Mouse (Mus musculus): ENCODE measurements at regions not wholly inside any gene's neighbourhood (a gene's known extent, or its start where the extent isn't known, plus 50 kb on each side); places are given as distances from the start of the nearest gene placed in this dataset.
A peak's percentile ranks its signal among the peaks of the same experiment; 100 is the strongest.
"Not testable (repeated sequence)": the region's sequence is repeated elsewhere in the genome, so short reads cannot be mapped to it uniquely, and the experiment has no call there.

DNA sequence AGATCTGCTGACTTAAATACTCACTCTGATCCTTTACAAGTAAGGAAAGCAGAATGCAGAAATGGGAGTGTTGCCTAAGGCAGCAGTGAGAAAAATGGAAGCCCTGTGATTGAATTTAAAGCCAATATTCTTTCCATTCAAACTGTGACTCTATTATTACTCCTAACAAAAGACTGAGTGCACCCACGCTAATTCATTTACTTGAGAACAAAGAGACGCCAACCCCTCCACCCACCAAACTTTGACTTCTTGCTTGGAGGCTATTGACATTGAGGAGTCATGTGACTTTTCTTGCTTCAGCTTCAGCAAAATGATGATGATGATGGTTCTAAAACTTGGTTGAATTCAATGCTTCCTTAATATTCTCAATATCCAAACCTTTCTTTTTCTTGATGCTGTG is 245.6 kb downstream of the Enc1 start:
- no peak for DNase-seq (ENCODE audit: low read depth)

DNA sequence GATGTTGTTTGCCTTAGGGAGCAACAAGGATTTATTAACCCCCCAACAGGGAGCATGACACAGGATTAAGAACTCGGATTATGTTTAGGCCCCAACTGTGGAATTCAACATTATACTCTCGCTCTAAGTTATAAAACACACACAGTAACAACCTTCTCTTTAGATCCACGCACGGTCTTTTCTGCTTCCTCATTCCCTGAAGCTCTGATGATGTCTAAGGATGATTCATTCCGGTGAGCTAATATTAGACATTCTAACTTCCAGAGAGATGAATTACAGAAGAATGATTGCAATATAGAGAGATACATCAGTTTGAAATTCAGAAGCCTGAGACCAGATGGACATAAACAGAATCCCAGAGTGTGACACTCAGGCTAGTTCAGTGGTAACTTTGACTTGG is 245.0 kb downstream of the Enc1 start:
- DNase-seq (ENCODE audit: low read depth): no peak

DNA sequence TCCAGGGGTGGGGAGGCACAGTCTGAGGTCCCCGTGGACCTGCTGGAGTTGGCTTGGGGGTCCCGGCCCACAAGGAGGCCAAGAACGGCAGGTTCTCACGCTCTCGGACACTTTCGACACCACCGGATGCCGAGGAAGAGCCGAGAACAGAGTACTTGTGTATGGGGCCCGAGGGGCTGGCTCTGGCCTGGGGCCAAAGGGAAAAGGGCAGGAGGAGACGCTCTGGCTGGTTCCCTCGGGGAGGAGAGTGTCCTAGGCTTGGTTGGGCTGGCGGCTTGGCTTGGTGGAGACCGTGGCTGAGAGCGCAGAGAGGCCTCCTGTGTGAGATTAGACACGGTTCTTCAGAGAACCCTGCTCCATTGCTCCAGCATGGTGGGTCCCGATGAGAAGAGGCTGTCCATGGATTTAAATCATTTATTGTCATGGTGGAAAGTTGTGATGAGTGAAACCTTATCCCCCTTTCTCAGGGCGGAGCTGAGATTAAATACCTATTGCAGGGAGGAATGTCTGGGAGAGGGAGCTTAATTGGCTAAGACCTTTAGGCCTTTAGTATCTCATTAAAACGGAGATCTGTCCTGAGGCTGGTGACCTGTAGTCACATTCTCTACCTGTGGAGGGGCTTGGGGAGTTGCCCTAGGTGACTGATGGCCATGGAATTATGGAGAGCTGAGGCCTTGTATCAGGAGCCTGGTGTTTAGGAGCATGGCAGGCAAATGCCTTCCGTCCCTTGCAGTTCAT is 244.1 kb downstream of the Enc1 start:
- no peak for DNase-seq (ENCODE audit: low read depth)

DNA sequence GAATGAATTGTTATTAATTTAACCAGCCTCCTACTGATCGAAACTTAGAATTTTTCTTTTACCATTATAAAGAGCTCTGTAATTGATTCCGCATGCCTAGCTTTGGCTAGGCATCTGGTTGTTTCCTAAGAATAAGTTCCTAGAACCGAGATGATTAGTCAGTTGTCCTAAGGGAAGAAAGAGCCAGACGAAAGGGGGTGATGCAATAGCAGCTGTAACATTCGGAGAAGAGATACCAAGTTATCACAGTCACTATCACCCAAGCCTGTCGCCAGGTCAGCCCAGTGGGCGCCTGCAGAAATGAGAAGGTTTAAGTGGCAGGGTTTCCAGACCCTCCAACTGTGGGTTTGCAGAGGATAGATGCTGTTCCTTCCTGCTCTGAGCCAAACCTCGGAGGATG is 242.8 kb downstream of the Enc1 start:
- DNase-seq (ENCODE audit: low read depth): peak; percentile 54

DNA sequence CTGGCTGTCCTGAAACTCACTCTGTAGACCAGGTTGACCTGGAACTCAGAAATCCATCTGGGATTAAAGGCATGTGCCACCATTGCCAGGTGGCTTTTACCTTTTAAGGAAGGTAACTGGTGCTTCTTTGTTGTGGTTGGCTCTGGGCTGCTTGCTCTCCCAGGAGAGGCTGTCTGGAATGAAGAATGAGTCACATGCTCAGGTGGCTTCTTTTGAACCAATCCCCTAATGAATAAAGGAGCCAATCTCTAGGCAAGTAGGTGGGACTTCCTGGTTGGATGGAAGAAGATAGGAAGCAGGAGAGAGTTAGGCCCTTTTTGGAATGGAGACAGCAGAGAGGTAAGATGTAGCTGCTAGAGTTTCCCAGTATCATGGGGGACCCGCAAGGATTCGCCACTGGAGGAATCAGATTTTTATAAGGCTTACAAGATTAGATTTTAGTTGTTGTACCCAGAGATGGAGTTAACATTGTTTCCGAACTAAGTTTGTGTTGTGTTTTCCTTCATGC is 241.6 kb downstream of the Enc1 start:
- no peak for DNase-seq (ENCODE audit: low read depth)

DNA sequence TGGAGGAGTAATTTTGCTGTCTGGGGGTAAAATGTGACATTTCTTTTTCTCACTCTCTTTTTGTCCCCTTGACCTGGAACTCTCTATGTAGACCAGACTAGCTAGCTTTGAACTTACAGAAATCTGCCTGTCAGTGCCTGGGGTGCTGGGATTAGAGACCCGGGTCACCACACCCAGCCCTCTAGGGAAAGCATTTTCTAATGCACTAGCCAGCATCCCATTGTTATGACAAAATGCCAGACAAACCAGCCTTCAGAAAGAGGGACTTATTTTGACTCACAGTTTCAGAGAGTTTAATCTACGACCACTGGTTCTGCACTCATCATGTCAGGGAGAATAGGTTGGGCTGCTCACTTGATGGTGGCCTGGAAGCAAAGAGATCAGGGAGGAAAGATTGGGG is 240.4 kb downstream of the Enc1 start:
- DNase-seq (ENCODE audit: low read depth): no peak

DNA sequence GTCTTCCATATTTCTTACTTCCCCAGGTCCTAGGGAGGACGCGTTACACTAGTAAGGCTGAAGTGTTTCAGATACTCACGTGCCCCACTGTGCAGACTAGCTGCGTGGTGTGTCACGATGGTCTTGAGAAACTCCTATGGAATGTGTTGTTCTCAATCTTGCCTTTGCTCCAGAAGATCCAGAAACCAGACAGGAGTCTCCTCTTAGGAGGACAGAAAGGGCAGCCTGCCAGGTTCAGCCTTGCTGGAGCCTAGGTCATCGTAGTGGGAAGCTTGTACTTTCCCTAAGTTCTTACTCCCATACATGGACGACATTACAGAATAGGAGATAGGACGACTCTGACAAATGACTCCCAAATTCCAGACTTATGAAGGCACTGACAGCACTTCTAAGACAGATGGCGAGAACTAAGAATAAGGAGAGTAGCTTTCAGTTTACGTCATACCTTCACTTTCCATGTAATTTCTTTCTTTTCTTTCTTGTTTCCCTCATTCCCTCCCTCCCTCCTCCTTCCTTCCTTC is 238.2 kb downstream of the Enc1 start:
- DNase-seq (ENCODE audit: low read depth): no peak

DNA sequence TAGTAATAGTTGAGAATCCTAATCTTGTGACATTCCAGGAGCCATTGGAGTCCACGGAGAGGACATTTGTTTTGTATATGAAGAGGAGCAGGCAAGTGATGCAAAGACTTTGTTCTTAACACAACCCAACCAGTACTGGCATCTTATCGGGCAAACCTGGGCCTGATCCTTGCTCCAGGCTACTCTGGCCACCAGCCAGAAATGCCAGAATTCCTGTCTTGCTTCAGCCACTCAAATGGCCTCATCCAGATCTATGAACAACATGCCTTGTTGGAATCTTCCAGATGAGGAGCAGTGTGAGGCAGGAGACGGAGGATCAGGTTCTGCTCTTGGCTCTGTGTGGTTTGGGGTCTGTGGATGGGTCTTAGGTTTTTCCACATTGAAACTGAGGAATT is 233.1 kb downstream of the Enc1 start:
- no peak for DNase-seq (ENCODE audit: low read depth)

DNA sequence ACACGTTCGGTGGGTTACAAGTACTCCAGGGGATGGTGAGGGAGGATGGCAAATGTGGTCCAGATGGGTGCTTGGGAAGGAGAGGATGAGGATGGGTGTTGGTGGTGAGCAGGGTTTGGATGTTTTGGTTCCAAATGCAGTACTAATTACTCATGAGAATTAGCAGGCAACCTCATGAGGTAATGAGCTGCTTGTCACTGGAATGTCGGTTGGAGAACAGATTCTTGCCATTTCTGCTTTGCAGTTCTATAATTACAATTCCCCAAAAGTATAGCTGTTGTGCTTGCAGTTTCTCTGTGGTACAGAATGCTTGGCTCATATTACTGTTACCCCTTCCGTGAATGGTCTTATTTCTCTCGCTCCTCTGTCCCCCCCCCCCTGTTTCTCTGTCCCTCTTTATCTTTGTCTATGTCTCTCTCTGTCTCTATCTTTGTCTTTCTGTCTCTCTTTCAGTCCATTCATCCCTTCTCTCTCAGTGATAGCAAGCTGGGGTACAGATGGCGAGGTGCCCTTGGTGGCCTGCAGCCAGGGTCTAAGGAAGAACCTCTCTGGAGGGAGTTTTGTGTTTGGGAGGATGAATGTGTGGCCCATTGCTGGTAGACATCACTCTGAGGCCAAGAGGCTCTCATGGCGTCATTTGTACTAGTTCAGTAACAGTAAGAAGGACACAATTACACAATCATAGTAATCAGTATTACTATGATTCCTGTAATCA is 232.5 kb downstream of the Enc1 start:
- no peak for DNase-seq (ENCODE audit: low read depth)

DNA sequence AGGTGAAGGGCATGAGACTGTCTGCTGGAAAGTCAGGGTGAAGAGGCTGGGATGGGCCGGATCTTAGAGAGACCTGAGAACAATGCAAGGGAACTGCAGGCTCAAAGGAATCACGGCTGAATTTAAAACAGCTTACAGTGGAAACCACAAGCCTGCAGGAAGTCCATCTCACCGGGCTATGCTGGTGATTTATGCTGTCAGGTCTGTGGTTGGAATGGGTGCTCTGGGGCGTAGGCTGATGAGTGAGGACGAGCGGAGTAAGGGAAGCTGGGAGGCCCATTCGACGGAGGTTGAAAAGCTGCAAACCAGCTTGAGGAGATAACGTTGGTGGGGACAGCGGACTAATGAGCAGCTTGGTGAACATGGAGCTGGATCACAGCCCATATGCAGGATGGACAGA is 229.1 kb downstream of the Enc1 start:
- no peak for DNase-seq (ENCODE audit: low read depth)

DNA sequence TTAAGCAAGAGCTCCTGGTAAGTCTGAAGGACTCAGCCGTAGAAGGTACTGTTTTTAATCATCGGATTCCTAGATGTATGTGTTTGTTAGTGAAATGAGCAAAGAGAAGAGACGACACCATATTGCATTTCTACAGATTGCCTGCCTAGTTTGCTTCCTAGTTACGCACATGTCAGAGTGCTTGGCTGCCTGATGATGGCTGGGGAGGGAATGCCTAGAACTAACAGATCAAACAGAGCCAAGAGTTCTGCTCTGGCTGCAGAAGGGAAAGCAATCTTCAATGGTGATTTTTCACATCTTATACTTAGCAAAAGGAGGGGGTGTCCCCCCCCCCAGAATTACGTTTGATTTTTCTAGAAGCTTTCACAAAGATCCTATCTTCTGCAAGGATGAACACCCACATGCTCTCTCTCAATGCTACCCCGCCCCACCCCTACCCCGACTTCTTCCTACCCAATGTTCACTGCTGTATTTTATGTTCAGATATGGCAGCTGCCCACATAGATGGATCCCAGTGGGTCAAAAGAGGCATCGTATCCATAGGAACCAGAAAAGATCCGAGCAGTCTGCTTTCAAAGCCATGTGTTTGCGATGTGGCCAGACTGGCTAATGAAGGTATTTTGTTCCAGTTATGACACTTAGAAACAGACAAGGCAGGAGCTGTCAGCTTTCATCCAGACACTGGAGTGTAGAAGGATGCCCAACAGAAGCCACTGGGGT is 228.1 kb downstream of the Enc1 start:
- no peak for DNase-seq (ENCODE audit: low read depth)

DNA sequence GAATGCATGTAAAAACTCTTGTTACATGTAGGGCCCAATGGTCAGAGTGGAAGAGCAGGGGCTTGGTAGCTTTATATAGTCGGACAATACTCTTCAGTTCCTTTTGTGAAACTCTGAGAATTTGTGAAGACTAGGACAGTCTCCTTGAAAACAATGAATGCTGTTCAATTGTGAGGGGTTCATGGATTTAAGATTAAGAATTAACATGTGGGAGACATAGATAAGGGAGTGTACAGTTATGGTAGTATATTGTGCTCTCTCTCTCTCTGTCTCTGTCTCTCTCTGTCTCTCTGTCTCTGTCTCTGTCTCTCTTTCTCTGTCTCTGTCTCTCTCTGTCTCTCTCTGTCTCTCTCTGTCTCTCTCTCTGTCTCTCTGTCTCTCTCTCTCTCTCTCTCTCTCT is 225.7 kb downstream of the Enc1 start:
- DNase-seq (ENCODE audit: low read depth): not testable (repeated sequence)

DNA sequence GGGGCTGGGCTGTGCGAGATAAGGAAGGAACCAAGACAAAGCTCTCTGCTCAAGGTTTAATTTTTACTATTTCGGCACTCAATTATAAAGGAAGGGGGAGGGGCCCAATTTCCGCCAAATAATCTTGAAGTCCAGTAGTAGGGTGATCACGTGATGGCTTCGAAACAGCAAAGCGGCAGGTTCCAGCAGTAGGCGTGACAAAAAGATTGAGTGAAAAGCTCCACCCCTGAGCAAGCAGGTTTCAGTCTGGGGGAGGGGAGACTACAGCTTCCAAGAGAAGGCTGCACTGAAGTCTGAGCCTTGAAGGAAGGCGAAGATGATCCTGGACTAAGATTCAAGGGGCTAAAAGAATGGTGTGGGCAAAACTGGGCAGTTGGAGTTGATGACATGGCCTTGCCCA is 222.9 kb downstream of the Enc1 start:
- no peak for DNase-seq (ENCODE audit: low read depth)

DNA sequence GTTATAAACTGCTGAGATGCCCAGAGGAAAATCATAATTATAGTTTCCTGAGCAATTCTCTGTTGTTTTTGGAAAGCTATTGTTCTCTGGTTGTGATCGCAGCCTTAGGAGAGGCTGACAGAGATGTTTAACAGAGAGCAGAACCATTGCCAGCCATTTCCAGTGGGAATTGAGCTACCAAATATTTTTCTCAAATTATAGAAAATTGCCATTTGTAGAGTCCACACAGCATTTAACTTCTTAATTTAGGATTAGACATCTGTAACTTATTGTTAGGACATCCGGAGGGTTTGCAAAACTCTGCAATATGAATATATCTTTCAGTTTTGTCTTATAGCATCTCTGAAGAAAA is 222.0 kb downstream of the Enc1 start:
- no peak for DNase-seq (ENCODE audit: low read depth)

DNA sequence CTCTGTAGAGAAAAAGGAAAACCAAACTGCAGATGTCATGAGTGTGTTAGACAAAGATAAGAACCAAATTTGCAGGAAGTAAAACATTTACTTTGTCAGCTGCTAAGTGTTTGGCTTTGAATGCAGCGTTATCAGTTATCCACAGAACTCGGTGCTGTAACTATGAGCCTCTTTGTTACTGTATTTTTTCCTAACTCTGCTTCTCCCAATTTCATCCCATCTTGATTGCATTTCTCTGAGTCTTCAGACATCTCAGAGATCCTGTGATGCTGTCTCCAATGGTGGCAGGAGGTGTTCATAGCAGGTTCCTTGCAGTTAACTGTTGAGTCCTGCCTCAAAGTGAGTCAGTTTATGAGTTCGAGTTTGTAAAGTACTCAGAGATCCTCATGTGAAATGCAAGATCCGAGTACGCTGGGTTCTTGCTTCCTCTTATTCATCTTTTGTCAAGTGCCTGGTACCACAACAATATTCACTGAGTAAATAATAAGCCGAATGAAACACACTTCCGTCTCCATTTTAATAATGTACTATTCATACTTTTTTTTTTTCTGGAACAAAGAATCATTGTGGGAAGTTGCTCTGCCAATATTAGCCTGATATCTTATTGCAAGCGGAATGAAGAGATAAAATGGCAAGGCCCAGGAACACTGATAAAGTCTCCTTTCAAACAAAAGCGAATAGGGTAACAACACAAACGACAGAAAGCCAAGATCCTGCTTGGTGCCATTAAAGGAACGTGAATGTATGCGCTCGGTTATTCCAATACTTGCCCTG is 221.4 kb downstream of the Enc1 start:
- no peak for DNase-seq (ENCODE audit: low read depth)

DNA sequence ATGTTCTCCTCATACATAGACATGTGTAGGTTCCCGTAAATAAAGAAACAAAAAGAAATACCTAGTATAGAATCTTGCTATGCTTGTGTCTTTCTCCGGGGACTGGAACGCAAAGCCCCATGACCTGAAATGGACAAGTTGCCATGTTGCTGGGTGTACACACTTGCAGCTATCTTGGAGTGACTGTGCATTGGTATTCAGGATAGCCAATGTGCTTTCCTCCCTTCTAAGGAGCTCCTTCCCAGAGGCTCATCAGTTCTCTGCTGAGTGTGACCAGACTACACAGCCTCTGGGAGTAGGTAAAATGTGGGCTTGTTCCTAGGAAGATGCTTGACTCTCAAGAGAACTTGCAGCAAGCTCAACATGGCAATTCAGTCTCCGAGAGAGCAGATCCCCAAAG is 220.3 kb downstream of the Enc1 start:
- no peak for DNase-seq (ENCODE audit: low read depth)

DNA sequence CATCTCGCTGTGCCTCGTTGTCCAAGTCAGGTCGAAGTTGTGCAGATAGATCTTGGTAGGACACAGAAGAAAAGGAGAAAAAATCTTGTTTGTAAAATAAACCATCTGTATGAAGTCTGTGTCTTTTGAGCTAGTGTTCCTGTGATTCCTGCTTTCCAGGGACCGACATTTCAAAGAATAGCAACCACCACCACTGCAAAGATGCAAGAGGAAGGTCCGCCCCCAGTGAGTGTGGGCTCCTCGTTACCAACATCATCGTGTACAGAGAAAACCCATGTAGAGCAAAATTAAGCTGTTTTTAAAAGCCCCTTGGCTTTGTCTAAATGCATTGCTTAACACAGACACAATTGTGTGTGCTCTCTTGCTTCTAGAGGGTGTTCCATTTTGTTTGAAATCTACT is 218.2 kb downstream of the Enc1 start:
- DNase-seq (ENCODE audit: low read depth): no peak

DNA sequence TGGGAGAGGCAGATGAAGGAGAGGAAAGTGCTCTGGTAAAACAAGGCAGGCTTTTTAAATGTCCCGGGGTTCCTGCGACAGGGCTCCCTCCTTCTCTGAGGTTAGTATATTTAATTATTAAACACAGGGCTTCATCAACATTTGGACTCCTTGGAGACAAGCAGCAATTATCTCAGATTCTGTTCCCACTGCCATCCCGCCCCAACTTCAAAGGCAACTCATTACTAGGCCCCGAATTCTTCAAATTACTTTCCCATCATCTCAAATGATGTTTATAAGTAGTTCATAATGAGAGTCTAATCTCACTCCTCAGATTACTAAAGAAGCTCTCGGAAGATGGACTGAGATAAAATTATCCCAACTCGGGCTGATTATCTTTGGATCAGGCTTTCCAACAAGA is 215.1 kb downstream of the Enc1 start:
- DNase-seq (ENCODE audit: low read depth): no peak

DNA sequence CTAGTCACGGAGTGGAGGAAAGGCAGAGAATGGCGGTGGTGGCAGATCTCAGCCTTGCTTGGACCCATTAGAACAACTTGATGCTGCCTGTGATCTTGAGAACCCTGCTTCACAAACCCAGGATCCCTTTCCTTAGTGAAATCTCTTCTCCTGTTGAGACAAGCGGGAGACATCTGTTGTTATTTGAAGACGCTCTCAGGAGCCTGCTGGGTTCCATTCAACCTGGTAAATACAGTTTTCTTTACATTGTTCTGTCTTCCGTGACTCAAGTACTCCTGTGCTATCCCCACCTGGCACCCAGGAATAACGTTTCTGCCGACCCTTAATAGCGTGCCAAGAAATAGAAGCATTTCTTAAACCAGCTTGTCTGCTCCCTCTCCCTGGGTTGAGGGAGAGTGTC is 213.8 kb downstream of the Enc1 start:
- no peak for DNase-seq (ENCODE audit: low read depth)

DNA sequence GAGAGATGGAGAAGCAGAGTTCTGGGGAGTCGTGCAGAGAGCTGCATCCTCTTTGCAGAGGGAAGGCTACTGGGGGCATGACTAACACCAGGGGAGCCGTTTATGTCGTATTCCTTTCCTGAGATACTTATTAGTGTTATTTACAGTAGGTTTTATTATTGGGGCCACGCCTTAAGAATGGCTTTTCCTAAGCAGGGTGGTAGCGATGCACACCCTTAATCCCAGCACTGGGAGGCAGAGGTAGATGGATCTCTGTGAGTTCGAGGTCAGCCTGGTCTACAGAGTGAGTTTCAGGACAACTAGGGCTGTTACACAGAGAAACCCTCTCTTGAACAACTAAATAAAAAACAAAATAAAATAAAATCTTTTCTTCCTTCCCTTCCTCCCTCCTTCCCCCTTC is 212.6 kb downstream of the Enc1 start:
- DNase-seq (ENCODE audit: low read depth): no peak

DNA sequence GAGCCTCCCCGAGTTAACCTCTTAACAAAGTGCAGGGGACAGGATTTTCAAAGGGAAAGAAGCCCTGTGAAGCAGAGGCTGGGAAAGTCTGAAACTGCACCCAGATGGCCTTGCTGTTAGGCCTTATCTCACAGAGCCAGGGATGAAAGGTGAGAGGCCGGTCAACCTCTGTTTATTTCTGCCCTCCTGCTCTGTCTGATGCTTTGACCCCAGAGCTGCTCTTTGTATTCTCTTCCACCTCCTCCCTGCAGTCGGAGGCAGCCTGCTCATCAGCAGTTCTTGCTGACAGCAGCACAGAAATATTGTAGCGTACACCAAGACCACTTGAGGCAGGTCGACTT is 212.2 kb downstream of the Enc1 start:
- DNase-seq (ENCODE audit: low read depth): no peak

DNA sequence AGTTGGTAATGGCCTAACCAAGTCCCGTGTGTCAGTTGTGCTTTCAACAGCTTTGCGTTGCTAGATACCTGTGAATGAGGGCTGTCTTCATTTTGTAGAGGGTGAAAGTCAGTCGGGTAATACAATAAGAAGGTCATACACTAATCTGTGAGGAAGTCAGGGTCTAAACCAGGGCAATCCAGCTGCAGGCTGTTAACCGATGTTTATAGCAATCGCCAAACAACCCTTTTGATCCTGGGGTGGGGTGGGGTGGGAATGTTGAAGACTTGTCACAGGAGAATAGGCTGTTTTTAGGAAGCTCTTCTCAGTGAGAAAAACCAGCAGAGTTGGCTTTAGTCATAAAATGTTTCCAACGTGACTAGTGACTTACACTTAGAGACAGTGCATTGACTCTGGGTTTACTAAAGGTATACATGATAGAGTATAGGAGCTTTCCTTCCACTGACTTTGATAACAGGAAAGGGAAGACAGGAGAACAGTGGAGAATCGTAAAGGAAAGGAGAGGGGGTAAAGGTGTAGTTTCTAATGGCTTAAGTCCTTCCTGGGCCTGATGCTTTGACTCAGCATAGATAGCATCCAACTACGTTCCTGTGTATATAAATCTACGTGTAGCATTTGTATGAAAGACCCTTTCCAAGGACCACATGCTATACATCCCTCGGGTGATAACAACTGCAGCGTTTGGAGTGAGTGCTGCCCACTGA is 211.6 kb downstream of the Enc1 start:
- DNase-seq (ENCODE audit: low read depth): no peak

Measured in fibroblast of lung, adult 2 months (primary cell).